Comparison of ENCODE assay signal across 8 mouse cellular contexts in genomic region chr4:124861283-124862188, GRCm38 (mm10). TPM values are rescaled to one million over a fixed set of nuclear protein-coding genes. Genes with fewer than 3 reads are reported as not detected.
A peak's percentile ranks its signal among the peaks of the same experiment; 100 is the strongest.
DNase-seq lines count a peak whose midpoint lies in the region; ATAC-seq and TF ChIP-seq lines count a peak whose summit lies in the region.

Gene Maneal (minus strand): TSS chr4:124862171.

- peak within 1 kb of the TSS; percentile 76 for H3K4me2 ChIP-seq in forebrain, embryonic 16.5 days (ENCODE audit: low read length)
- peak within 1 kb of the TSS; percentile 88 for H3K4me2 ChIP-seq in limb, embryonic 13.5 days (replicated peaks)

- peak; percentile 23 for ATAC-seq in common myeloid progenitor, adult 5-6 weeks (replicated peaks; ENCODE audit: low read depth, poor library complexity, severe bottlenecking)
- peak; percentile 18 for ATAC-seq in forebrain, embryonic 16.5 days
- ATAC-seq in limb, embryonic 13.5 days (ENCODE audit: low FRiP score, low read depth) = peak; percentile 31; the same call in 1 of the 2 replicates

- no peak for TF ChIP-seq CTCF in layer of hippocampus, adult 2 months (conservative IDR thresholded peaks at IDR 0.05)
- no peak for TF ChIP-seq CTCF in small intestine, adult 2 months (IDR thresholded peaks at IDR 0.05; ENCODE audit: extremely low read depth, insufficient read length, insufficient replicate concordance, low read depth, low read length)

- H3K36me3 ChIP-seq in forebrain, embryonic 16.5 days (ENCODE audit: control insufficient read depth, insufficient read depth) = peaks cover 15% of the 10 kb centered on the region; the same call in 1 of the 2 replicates
- peaks cover 7% of the 10 kb centered on the region for H3K36me3 ChIP-seq in limb, embryonic 13.5 days
- peaks cover 2% of the 10 kb centered on the region; the same call in 1 of the 2 replicates for H3K36me3 ChIP-seq in small intestine, adult 2 months (ENCODE audit: control insufficient read depth, insufficient read depth, low read length)

- no peaks in the 10 kb centered on the region for H3K27me3 ChIP-seq in forebrain, embryonic 16.5 days (replicated peaks; ENCODE audit: control insufficient read depth, insufficient read depth, low read length)
- peaks cover 45% of the 10 kb centered on the region for H3K27me3 ChIP-seq in limb, embryonic 13.5 days
- peaks cover 16% of the 10 kb centered on the region for H3K27me3 ChIP-seq in small intestine, adult 2 months (ENCODE audit: control insufficient read depth, insufficient read depth, low read length)

- H3K4me1 ChIP-seq in forebrain, embryonic 16.5 days (replicated peaks; ENCODE audit: control insufficient read depth, insufficient read depth, low read length) = peaks cover 20% of the 10 kb centered on the region
- H3K4me1 ChIP-seq in limb, embryonic 13.5 days = peaks cover 9% of the 10 kb centered on the region; the same call in 1 of the 2 replicates
- H3K4me1 ChIP-seq in small intestine, adult 2 months (ENCODE audit: control insufficient read depth, insufficient read depth, insufficient read length, low read length) = no peaks in the 10 kb centered on the region

- DNase-seq in layer of hippocampus, adult 2 months (ENCODE audit: low spot score in 2 of 2) = no peak
- no peak for DNase-seq in layer of hippocampus, adult 9-11 months
- DNase-seq in T-cell, adult 2 months (ENCODE audit: low spot score) = no peak
- DNase-seq in urinary bladder, adult 18-20 months (ENCODE audit: low spot score in 2 of 2) = no peak

- TF ChIP-seq POLR2A in small intestine, adult 2 months (IDR thresholded peaks at IDR 0.05; ENCODE audit: low read depth, low read length) = no peak

- WGBS in forebrain, embryonic 16.5 days = 2% methylated on average over 76 of the region's 77 CpGs
- 3% methylated on average over 53 of the region's 77 CpGs for WGBS in limb, embryonic 13.5 days
- WGBS in small intestine, adult 2 months = 5% methylated on average over 73 of the region's 77 CpGs

- H3K9me3 ChIP-seq in forebrain, embryonic 16.5 days (ENCODE audit: control insufficient read depth, low read length) = no peaks in the 10 kb centered on the region
- no peaks in the 10 kb centered on the region for H3K9me3 ChIP-seq in limb, embryonic 13.5 days

- H3K4me3 ChIP-seq in layer of hippocampus, adult 2 months = peak within 1 kb of the TSS; percentile 77
- H3K4me3 ChIP-seq in forebrain, embryonic 16.5 days (replicated peaks; ENCODE audit: low read length) = peak within 1 kb of the TSS; percentile 78
- H3K4me3 ChIP-seq in limb, embryonic 13.5 days = peak within 1 kb of the TSS; percentile 54
- H3K4me3 ChIP-seq in small intestine, adult 2 months (ENCODE audit: low read depth, low read length) = peak within 1 kb of the TSS; percentile 33

- peak within 1 kb of the TSS; percentile 87 for H3K9ac ChIP-seq in forebrain, embryonic 16.5 days (replicated peaks; ENCODE audit: low read depth, low read length)
- peak within 1 kb of the TSS; percentile 62 for H3K9ac ChIP-seq in limb, embryonic 13.5 days

- H3K27ac ChIP-seq in layer of hippocampus, adult 2 months = peak within 1 kb of the TSS; percentile 95
- H3K27ac ChIP-seq in forebrain, embryonic 16.5 days (ENCODE audit: low read length) = peak within 1 kb of the TSS; percentile 77
- H3K27ac ChIP-seq in limb, embryonic 13.5 days = no peak within 1 kb of the TSS
- H3K27ac ChIP-seq in small intestine, adult 2 months (ENCODE audit: insufficient read depth, low read depth, low read length) = no peak within 1 kb of the TSS

RNA-seq across cellular contexts. Expression of gene Maneal, which starts in this region (rescaled TPM):
- total RNA-seq in layer of hippocampus, adult 2 months (2021) = 10 to 100 TPM; 52.3 to 54.4 TPM
- total RNA-seq in common myeloid progenitor, adult 5-6 weeks (2017) = 0.55 TPM in 1 of 2 replicates, not detected in the other
- 8.3 and 11.0 TPM in 2 replicates for polyA plus RNA-seq in forebrain, embryonic 16.5 days (2015; fragmentation: Nextera tagmentation; extraction: Ambion mirVana)
- polyA plus RNA-seq in limb, embryonic 13.5 days (2015; fragmentation: Nextera tagmentation; extraction: Ambion mirVana) = 0.67 and 0.70 TPM in 2 replicates
- polyA plus RNA-seq in small intestine, adult 2 months (2012; rRNA removed) = 0.25 and 0.33 TPM in 2 replicates

Comparison
In these comparisons a context has a peak if more than half of its experiments do, and no peak if none do; other contexts are left out.
1. RNA of gene Maneal (total RNA-seq): 52.3 to 54.4 TPM in layer of hippocampus, adult 2 months; 0.55 TPM in common myeloid progenitor, adult 5-6 weeks; every median in the first group is over 10 times any median in the second.
2. Peak in ATAC-seq in common myeloid progenitor, adult 5-6 weeks; RNA of the gene not detected or under 1 TPM.
3. Peak in ATAC-seq, H3K4me3 ChIP-seq, H3K9ac ChIP-seq and H3K4me2 ChIP-seq in limb, embryonic 13.5 days; RNA of the gene not detected or under 1 TPM.
4. H3K27ac ChIP-seq: peak in layer of hippocampus, adult 2 months (single experiment) and forebrain, embryonic 16.5 days (single experiment); none in limb, embryonic 13.5 days (single experiment) and small intestine, adult 2 months (single experiment).
5. Peak in every context shown above with its lines, with median percentiles within 50 percentile points of each other: H3K4me3 ChIP-seq and ATAC-seq.